Mouse (Mus musculus): Measurements from ENCODE around the gene Guk1. TPM values are rescaled to one million over a fixed set of nuclear protein-coding genes. Genes with fewer than 3 reads are reported as not detected.

Gene Guk1
- polyA plus RNA-seq, 1 experiment, result 137 TPM

DNA sequence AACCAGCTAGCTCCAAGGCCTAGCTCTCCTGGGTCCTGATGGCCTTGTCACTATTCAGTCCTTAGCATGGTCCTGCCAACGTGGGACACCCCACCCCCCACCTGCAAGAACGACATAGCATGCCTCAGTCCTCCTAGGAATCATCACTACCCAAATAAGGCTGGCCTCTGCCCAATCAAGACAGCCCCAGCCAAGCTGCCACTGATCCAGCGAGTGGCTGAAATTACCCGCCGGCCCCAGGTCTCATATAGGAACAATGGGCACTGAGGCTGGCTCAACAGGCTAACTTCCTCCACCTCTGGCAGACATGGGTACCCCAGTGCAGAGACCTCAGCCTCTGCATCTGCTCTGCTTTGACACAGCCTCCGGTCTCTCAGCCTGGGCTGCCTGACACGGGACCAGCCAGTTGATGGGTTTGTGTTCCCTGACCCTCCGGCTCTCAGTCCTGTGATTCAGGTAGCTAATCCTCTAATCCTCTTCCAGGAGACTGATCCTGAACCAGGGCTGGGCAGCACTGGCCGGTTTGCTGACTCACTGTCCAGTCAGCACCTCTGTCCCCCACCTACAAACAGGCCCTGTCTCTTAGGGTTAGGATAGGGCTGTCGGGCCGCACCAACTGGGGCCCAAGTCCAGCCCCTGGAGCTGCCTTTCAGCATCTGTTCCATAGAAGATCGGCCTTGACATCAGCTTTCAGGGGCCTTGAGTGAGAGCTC, 54.9 kb downstream of the Guk1 start:
- H3K4me1 ChIP-seq (ENCODE audit: control insufficient read depth, insufficient read depth, low read length), result no peaks in the 10 kb centered on the region
- H3K27ac ChIP-seq (ENCODE audit: insufficient read depth, low read depth, low read length), result no peak overlapping the region
- no peak overlapping the region for H3K4me3 ChIP-seq (ENCODE audit: insufficient read depth, low read depth, low read length)
- no peaks in the 10 kb centered on the region; the same call in 1 of the 2 replicates for H3K27me3 ChIP-seq (replicated peaks; ENCODE audit: control insufficient read depth, insufficient read depth, low read length)
- H3K36me3 ChIP-seq (ENCODE audit: control insufficient read depth, insufficient read depth, low read length), result no peaks in the 10 kb centered on the region
- no peak for DNase-seq
- TF ChIP-seq POLR2A (IDR thresholded peaks at IDR 0.05; ENCODE audit: low read depth, low read length) (no peak), CTCF (conservative IDR thresholded peaks at IDR 0.05; ENCODE audit: insufficient read depth, insufficient read length, low read depth, low read length) (no peak)
- 81% methylated on average over 12 of the region's 12 CpGs for WGBS

DNA sequence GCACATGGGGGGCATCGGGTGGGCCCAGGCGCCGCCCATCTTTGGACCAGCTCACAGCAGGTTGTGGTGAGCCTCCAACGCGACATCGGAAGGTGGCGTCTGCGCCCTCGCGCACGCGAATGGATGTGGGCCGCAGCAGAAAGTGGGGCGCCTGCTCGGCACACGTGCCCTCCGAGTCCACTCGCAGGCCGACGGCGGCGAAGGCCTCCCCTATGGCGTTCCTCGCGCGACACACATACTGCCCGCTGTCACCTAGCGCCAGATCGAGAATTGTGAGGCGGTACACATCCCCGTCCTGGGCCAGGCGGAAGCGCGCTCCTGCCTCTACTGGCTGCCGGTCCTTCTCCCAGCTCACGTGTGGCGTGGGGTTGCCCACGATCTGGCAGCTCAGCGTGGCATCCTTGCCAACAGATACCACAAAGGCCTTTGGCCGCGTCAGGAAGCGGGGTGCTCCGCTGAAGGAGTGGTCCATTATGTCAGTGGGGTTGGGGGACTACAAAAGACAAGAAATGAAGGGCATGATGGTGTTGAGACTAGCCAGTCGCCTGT, 56.0 kb downstream of the Guk1 start, which contains the start of gene Obscn:
Gene Obscn, minus strand, starts transcription at position 499 of the 549 bp plus-strand sequence.
- Histone ChIP-seq H3K27ac (ENCODE audit: insufficient read depth, low read depth, low read length) (no peak within 1 kb of the TSS), H3K4me1 (ENCODE audit: control insufficient read depth, insufficient read depth, low read length) (no peaks in the 10 kb centered on the region), H3K4me3 (ENCODE audit: insufficient read depth, low read depth, low read length) (no peak within 1 kb of the TSS), H3K27me3 (replicated peaks; ENCODE audit: control insufficient read depth, insufficient read depth, low read length) (no peaks in the 10 kb centered on the region; the same call in 1 of the 2 replicates), H3K36me3 (ENCODE audit: control insufficient read depth, insufficient read depth, low read length) (no peaks in the 10 kb centered on the region)
- DNase-seq, result no peak
- 15% methylated on average over 44 of the region's 44 CpGs for WGBS
- no peak for TF ChIP-seq POLR2A (IDR thresholded peaks at IDR 0.05; ENCODE audit: low read depth, low read length)
- no peak for TF ChIP-seq CTCF (conservative IDR thresholded peaks at IDR 0.05; ENCODE audit: insufficient read depth, insufficient read length, low read depth, low read length)

GRCm38 (mm10) chr11:59135051-59135820, 56.8 kb downstream of the Guk1 start:
- no peak for TF ChIP-seq POLR2A (IDR thresholded peaks at IDR 0.05; ENCODE audit: low read depth, low read length)
- TF ChIP-seq CTCF (conservative IDR thresholded peaks at IDR 0.05; ENCODE audit: insufficient read depth, insufficient read length, low read depth, low read length), result no peak
- DNase-seq, result no peak
- no peaks in the 10 kb centered on the region; the same call in 1 of the 2 replicates for H3K27me3 ChIP-seq (replicated peaks; ENCODE audit: control insufficient read depth, insufficient read depth, low read length)
- no peaks in the 10 kb centered on the region for H3K4me1 ChIP-seq (ENCODE audit: control insufficient read depth, insufficient read depth, low read length)
- no peak overlapping the region for H3K27ac ChIP-seq (ENCODE audit: insufficient read depth, low read depth, low read length)
- WGBS, result 3% methylated on average over 55 of the region's 55 CpGs
- no peaks in the 10 kb centered on the region for H3K36me3 ChIP-seq (ENCODE audit: control insufficient read depth, insufficient read depth, low read length)
- no peak overlapping the region for H3K4me3 ChIP-seq (ENCODE audit: insufficient read depth, low read depth, low read length)

DNA sequence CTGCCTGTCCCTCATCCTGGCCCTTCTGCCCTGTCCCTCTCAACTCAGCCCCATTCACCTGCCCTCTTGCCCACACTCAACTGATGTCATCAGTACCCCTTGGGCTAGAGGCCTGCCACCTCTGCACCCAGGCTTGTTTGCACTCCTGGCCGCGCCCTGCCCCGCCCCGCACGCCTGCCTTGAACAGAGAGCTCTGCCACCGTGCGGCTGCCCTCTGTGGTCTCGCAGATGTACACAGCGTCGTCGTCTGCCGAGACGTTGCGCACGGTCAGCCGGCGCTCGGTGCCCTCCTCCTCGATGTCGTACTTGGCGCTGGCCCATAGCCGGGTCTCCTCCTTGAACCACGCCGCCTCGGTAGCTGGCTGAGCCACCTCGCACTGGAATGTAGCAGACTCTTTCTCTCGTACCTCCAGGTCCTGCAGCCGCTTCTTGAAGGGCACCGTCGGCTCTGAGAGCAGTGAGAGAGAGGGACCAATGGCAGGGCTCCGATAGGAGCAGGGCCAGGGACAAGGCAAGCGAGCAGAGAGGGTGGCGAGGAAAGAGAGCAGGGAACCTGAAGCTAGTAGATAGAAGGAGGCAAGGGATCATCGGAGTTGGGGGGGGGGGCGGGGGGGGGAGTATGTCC, 57.5 kb downstream of the Guk1 start:
- Histone ChIP-seq H3K27me3 (replicated peaks; ENCODE audit: control insufficient read depth, insufficient read depth, low read length) (no peaks in the 10 kb centered on the region; the same call in 1 of the 2 replicates), H3K4me1 (ENCODE audit: control insufficient read depth, insufficient read depth, low read length) (no peaks in the 10 kb centered on the region), H3K27ac (ENCODE audit: insufficient read depth, low read depth, low read length) (no peak overlapping the region), H3K36me3 (ENCODE audit: control insufficient read depth, insufficient read depth, low read length) (no peaks in the 10 kb centered on the region), H3K4me3 (ENCODE audit: insufficient read depth, low read depth, low read length) (no peak overlapping the region)
- no peak for TF ChIP-seq CTCF (conservative IDR thresholded peaks at IDR 0.05; ENCODE audit: insufficient read depth, insufficient read length, low read depth, low read length)
- no peak for TF ChIP-seq POLR2A (IDR thresholded peaks at IDR 0.05; ENCODE audit: low read depth, low read length)
- DNase-seq, result no peak
- WGBS, result 5% methylated on average over 34 of the region's 35 CpGs

Other genes starting within 250 kb of the Guk1 start
- 3.0 and 5.3 TPM in 2 replicates for gene Hist3h2ba, start 243.3 kb downstream of the Guk1 start, polyA plus RNA-seq (2012; rRNA removed)
- gene Hist3h2a, start 237.5 kb downstream of the Guk1 start, polyA plus RNA-seq (2012; rRNA removed), result 29.0 and 29.5 TPM in 2 replicates
- 0.34 and 0.48 TPM in 2 replicates for gene Trim17, start 237.5 kb downstream of the Guk1 start, polyA plus RNA-seq (2012; rRNA removed)
- gene Trim11, start 214.1 kb downstream of the Guk1 start, polyA plus RNA-seq (2012; rRNA removed), result 19.4 and 20.7 TPM in 2 replicates
- 0.15 and 6.2 TPM in 2 replicates for gene Obscn, start 55.8 kb downstream of the Guk1 start, polyA plus RNA-seq (2012; rRNA removed)
- gene Iba57, start 28.5 kb downstream of the Guk1 start, polyA plus RNA-seq (2012; rRNA removed), result 8.3 and 8.8 TPM in 2 replicates
- 1.4 and 1.8 TPM in 2 replicates for gene Gjc2, start 9.0 kb downstream of the Guk1 start, polyA plus RNA-seq (2012; rRNA removed)
- gene Mrpl55, start 10.3 kb upstream of the Guk1 start, polyA plus RNA-seq (2012; rRNA removed), result 56.3 and 58.2 TPM in 2 replicates
- 19.8 and 22.1 TPM in 2 replicates for gene 2310033P09Rik, start 16.1 kb upstream of the Guk1 start, polyA plus RNA-seq (2012; rRNA removed)
- 490 and 503 TPM in 2 replicates for gene Arf1, start 36.1 kb upstream of the Guk1 start, polyA plus RNA-seq (2012; rRNA removed)
- not detected in 2 replicates for gene Wnt3a, start 98.5 kb upstream of the Guk1 start, polyA plus RNA-seq (2012; rRNA removed)
- gene Wnt9a, start 114.7 kb upstream of the Guk1 start, polyA plus RNA-seq (2012; rRNA removed), result 1.7 and 1.8 TPM in 2 replicates
- gene Prss38, start 183.4 kb upstream of the Guk1 start, polyA plus RNA-seq (2012; rRNA removed), result not detected in 2 replicates

Measured in kidney, adult 2 months (tissue).